Mouse (Mus musculus): ENCODE data around the gene Nol10. TPM values are rescaled to one million over a fixed set of nuclear protein-coding genes. Genes with fewer than 3 reads are reported as not detected.

Nol10 gene
- polyA plus RNA-seq, 1 experiment from 2014 or later, result 12.1 TPM

GRCm38 (mm10) chr12:17324549-17325470 lies 23.4 kb upstream of the Nol10 start:
- no peaks in the 10 kb centered on the region for H3K36me3 ChIP-seq (ENCODE audit: control insufficient read depth, insufficient read depth)
- H3K27me3 ChIP-seq (ENCODE audit: control insufficient read depth, insufficient read depth, low read length), result peaks cover 33% of the 10 kb centered on the region
- H3K9ac ChIP-seq (ENCODE audit: low read length), result peak overlapping the region; percentile 56
- H3K4me3 ChIP-seq (ENCODE audit: low read length), result peak overlapping the region; percentile 47
- peak overlapping the region; percentile 74 for H3K4me2 ChIP-seq (ENCODE audit: low read depth, low read length)
- no peak for ATAC-seq (replicated peaks; ENCODE audit: extremely low read depth, insufficient read depth, low FRiP score)
- H3K27ac ChIP-seq (ENCODE audit: low read length), result no peak overlapping the region
- 5% methylated on average over 51 of the region's 51 CpGs for WGBS
- no peaks in the 10 kb centered on the region for H3K9me3 ChIP-seq (replicated peaks; ENCODE audit: control insufficient read depth, low read length)
- peaks cover 5% of the 10 kb centered on the region; the same call in 1 of the 2 replicates for H3K4me1 ChIP-seq (ENCODE audit: control insufficient read depth, insufficient read depth, low read length)

GRCm38 (mm10) chr12:17329259-17329658 lies 19.0 kb upstream of the Nol10 start, which contains the start of gene Atp6v1c2:
Gene Atp6v1c2, minus strand, starts transcription at chr12:17329359.
- ATAC-seq (replicated peaks; ENCODE audit: extremely low read depth, insufficient read depth, low FRiP score), result no peak
- WGBS, result 65% methylated on average over 3 of the region's 3 CpGs
- H3K27ac ChIP-seq (ENCODE audit: low read length), result no peak within 1 kb of the TSS

DNA sequence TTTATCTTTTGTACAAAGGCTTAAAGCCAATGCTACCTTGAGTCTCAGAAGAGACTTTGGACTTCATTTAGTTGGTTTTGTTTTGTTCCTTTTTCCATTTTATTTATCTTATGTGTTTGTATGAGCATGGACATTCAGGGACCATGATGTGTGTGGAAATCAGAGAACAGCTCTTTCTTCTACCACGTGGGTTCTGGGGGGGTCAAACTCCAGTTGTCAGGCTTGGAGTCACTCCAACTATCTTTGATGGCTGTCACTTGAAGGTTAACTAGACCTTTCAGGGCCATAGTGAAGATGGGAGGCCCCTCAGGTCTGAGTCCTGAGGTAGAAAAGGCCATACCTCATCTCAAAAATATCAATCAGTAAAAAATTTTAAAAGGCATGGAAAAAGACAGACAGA lies 14.8 kb upstream of the Nol10 start:
- Histone ChIP-seq H3K4me2 (ENCODE audit: low read depth, low read length) (no peak overlapping the region), H3K4me3 (ENCODE audit: low read length) (no peak overlapping the region), H3K4me1 (ENCODE audit: control insufficient read depth, insufficient read depth, low read length) (no peaks in the 10 kb centered on the region), H3K9me3 (replicated peaks; ENCODE audit: control insufficient read depth, low read length) (no peaks in the 10 kb centered on the region), H3K27ac (ENCODE audit: low read length) (no peak overlapping the region), H3K27me3 (ENCODE audit: control insufficient read depth, insufficient read depth, low read length) (no peaks in the 10 kb centered on the region; the same call in 1 of the 2 replicates), H3K36me3 (ENCODE audit: control insufficient read depth, insufficient read depth) (no peaks in the 10 kb centered on the region), H3K9ac (ENCODE audit: low read length) (no peak overlapping the region)
- WGBS, result 11% methylated on average over 1 of the region's 1 CpGs
- no peak for ATAC-seq (replicated peaks; ENCODE audit: extremely low read depth, insufficient read depth, low FRiP score)

More at GRCm38 (mm10) chr12:17329259-17329658, 19.0 kb upstream of the Nol10 start, which contains the start of gene Atp6v1c2:
- no peak within 1 kb of the TSS for H3K4me3 ChIP-seq (ENCODE audit: low read length)
- H3K4me1 ChIP-seq (ENCODE audit: control insufficient read depth, insufficient read depth, low read length), result peaks cover 5% of the 10 kb centered on the region; the same call in 1 of the 2 replicates
- peaks cover 19% of the 10 kb centered on the region for H3K27me3 ChIP-seq (ENCODE audit: control insufficient read depth, insufficient read depth, low read length)
- H3K4me2 ChIP-seq (ENCODE audit: low read depth, low read length), result no peak within 1 kb of the TSS
- no peak within 1 kb of the TSS for H3K9ac ChIP-seq (ENCODE audit: low read length)
- no peaks in the 10 kb centered on the region for H3K9me3 ChIP-seq (replicated peaks; ENCODE audit: control insufficient read depth, low read length)
- no peaks in the 10 kb centered on the region for H3K36me3 ChIP-seq (ENCODE audit: control insufficient read depth, insufficient read depth)

DNA sequence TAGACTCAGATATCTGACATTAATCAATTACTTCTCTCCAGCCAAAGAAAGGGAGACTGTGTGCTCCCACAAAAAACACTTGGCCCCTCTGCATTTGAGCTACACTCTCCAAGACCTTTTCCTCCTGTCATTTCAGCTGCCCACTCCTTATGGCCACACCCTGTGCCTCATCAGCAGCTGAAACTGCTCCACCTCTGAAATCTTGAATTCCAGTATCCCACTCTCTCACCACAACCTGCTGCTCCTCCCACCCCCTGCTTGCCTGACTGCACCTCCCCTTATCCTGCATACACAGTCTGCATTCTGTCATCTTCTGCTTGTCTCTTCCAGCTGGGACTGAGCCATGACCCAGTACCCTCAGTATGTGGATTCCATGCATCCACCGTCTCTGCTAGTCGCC lies 9.9 kb upstream of the Nol10 start:
- 63% methylated on average over 2 of the region's 2 CpGs for WGBS
- no peak for ATAC-seq (replicated peaks; ENCODE audit: extremely low read depth, insufficient read depth, low FRiP score)
- Histone ChIP-seq H3K9me3 (replicated peaks; ENCODE audit: control insufficient read depth, low read length) (no peaks in the 10 kb centered on the region), H3K36me3 (ENCODE audit: control insufficient read depth, insufficient read depth) (no peaks in the 10 kb centered on the region), H3K4me3 (ENCODE audit: low read length) (no peak overlapping the region), H3K4me1 (ENCODE audit: control insufficient read depth, insufficient read depth, low read length) (no peaks in the 10 kb centered on the region), H3K9ac (ENCODE audit: low read length) (no peak overlapping the region), H3K27me3 (ENCODE audit: control insufficient read depth, insufficient read depth, low read length) (no peaks in the 10 kb centered on the region), H3K27ac (ENCODE audit: low read length) (no peak overlapping the region), H3K4me2 (ENCODE audit: low read depth, low read length) (no peak overlapping the region)

DNA sequence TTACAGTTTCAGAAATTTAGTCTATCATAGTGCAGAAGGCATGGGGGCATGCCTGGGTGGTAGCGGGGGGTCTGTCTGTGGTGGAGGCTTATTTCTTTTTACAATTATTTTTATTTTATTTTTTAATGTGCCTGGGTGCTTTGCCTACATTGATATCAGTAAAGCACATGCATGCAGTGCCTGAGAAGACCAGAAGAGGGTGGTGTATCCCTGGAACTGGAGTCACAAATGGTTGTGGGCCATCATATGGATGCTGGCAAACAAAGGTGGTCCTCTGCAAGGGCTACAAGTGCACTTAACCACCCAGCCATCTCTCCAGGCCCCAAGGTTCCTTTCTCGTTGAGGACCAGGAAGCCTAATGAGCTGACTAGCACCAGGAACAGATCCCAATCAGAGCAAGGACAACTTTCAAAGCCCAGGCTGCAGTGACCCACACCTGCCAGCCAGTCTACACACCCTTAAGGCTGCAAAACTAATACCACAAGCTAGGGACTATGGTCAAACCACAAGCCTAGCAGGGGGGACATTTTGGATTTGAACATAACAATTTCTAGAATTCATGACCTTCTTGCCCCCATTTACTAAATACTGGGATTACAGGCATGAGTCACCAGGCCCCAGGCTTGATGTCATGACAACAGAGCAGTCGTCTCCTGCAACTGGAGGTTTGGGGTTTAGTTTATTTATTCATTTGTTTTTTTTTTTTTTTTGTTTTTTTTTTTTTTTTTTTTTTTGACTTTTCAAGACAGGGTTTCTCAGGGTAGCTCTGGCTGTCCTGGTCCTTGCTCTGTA lies 8.9 kb upstream of the Nol10 start:
- Histone ChIP-seq H3K4me2 (ENCODE audit: low read depth, low read length) (no peak overlapping the region), H3K9me3 (replicated peaks; ENCODE audit: control insufficient read depth, low read length) (no peaks in the 10 kb centered on the region), H3K4me3 (ENCODE audit: low read length) (no peak overlapping the region), H3K4me1 (ENCODE audit: control insufficient read depth, insufficient read depth, low read length) (no peaks in the 10 kb centered on the region), H3K27me3 (ENCODE audit: control insufficient read depth, insufficient read depth, low read length) (no peaks in the 10 kb centered on the region), H3K27ac (ENCODE audit: low read length) (no peak overlapping the region), H3K9ac (ENCODE audit: low read length) (no peak overlapping the region), H3K36me3 (ENCODE audit: control insufficient read depth, insufficient read depth) (no peaks in the 10 kb centered on the region)
- 59% methylated on average over 3 of the region's 3 CpGs for WGBS
- ATAC-seq (replicated peaks; ENCODE audit: extremely low read depth, insufficient read depth, low FRiP score), result no peak

- Histone ChIP-seq H3K4me2 (ENCODE audit: low read depth, low read length) (peak overlapping the region; percentile 95), H3K4me1 (ENCODE audit: control insufficient read depth, insufficient read depth, low read length) (peaks cover 11% of the 10 kb centered on the region), H3K27me3 (ENCODE audit: control insufficient read depth, insufficient read depth, low read length) (no peaks in the 10 kb centered on the region), H3K27ac (ENCODE audit: low read length) (peak overlapping the region; percentile 54), H3K36me3 (ENCODE audit: control insufficient read depth, insufficient read depth) (no peaks in the 10 kb centered on the region), H3K4me3 (ENCODE audit: low read length) (peak overlapping the region; percentile 93), H3K9ac (ENCODE audit: low read length) (peak overlapping the region; percentile 85), H3K9me3 (replicated peaks; ENCODE audit: control insufficient read depth, low read length) (no peaks in the 10 kb centered on the region)
- 30% methylated on average over 11 of the region's 11 CpGs for WGBS
- peak; percentile 46 for ATAC-seq (replicated peaks; ENCODE audit: extremely low read depth, insufficient read depth, low FRiP score)
These were observed 771 bp upstream of the Nol10 start for GRCm38 (mm10) chr12:17347327-17348047.

- H3K4me1 ChIP-seq (ENCODE audit: control insufficient read depth, insufficient read depth, low read length), result peaks cover 11% of the 10 kb centered on the region
- ATAC-seq (replicated peaks; ENCODE audit: extremely low read depth, insufficient read depth, low FRiP score), result no peak
- H3K9me3 ChIP-seq (replicated peaks; ENCODE audit: control insufficient read depth, low read length), result no peaks in the 10 kb centered on the region
- peaks cover 16% of the 10 kb centered on the region for H3K36me3 ChIP-seq (ENCODE audit: control insufficient read depth, insufficient read depth)
- H3K27ac ChIP-seq (ENCODE audit: low read length), result no peak overlapping the region
- no peak overlapping the region for H3K4me2 ChIP-seq (ENCODE audit: low read depth, low read length)
- no peak overlapping the region for H3K4me3 ChIP-seq (ENCODE audit: low read length)
- no peak overlapping the region for H3K9ac ChIP-seq (ENCODE audit: low read length)
- H3K27me3 ChIP-seq (ENCODE audit: control insufficient read depth, insufficient read depth, low read length), result no peaks in the 10 kb centered on the region
These were observed 1.8 kb downstream of the Nol10 start for GRCm38 (mm10) chr12:17350106-17350505.

GRCm38 (mm10) chr12:17356853-17357252 lies 8.6 kb downstream of the Nol10 start:
- Histone ChIP-seq H3K4me1 (ENCODE audit: control insufficient read depth, insufficient read depth, low read length) (no peaks in the 10 kb centered on the region), H3K9me3 (replicated peaks; ENCODE audit: control insufficient read depth, low read length) (no peaks in the 10 kb centered on the region), H3K27me3 (ENCODE audit: control insufficient read depth, insufficient read depth, low read length) (no peaks in the 10 kb centered on the region), H3K9ac (ENCODE audit: low read length) (no peak overlapping the region), H3K27ac (ENCODE audit: low read length) (no peak overlapping the region), H3K4me3 (ENCODE audit: low read length) (no peak overlapping the region), H3K4me2 (ENCODE audit: low read depth, low read length) (no peak overlapping the region), H3K36me3 (ENCODE audit: control insufficient read depth, insufficient read depth) (peaks cover 57% of the 10 kb centered on the region)
- 86% methylated on average over 4 of the region's 4 CpGs for WGBS
- ATAC-seq (replicated peaks; ENCODE audit: extremely low read depth, insufficient read depth, low FRiP score), result no peak
